Mouse (Mus musculus): ENCODE data around the gene Aoc3. TPM values are rescaled to one million over a fixed set of nuclear protein-coding genes. Genes with fewer than 3 reads are reported as not detected.

Aoc3 gene
- polyA plus RNA-seq, 1 experiment from 2014 or later, result 1.3 TPM

DNA sequence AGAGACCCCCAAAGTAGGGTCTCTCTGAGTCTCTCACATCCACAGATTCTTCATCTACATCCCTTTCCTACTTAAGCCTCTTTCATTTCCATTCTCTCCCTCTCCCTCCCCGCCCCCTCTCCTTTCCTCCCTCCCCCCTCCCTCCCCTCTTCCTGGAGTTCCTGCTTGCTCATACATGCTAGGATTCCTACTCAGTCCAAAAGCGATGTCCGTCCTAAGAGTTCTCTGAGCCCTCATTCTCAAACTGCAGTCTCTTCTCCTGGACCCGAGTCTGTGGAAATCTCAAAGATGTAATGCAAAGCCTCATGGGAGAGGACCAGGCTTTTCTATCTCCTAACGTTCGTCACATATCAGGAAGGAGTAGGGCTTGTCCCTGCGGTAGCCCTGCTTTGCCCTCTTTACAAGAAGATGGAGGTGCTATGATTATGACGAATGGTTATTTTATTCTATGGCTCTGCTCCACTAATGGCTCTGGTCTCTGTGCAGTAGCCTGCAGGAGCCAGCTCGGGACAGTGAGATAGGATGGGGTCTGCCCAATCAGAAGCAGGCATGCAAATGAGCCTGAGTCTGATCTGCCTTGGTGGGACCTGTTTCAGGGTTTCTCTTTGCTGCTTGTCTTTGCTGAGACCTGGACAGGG, 7.8 kb downstream of the Aoc3 start:
- H3K27me3 ChIP-seq (ENCODE audit: insufficient read depth, low read length), result no peaks in the 10 kb centered on the region
- WGBS, result 0% methylated on average over 9 of the region's 9 CpGs
- peak overlapping the region; percentile 38 for H3K4me3 ChIP-seq (ENCODE audit: low read length)
- ATAC-seq (ENCODE audit: low FRiP score, low TSS enrichment), result peak; percentile 94
- peak overlapping the region; percentile 71 for H3K27ac ChIP-seq (ENCODE audit: low read length)
- H3K9ac ChIP-seq (replicated peaks; ENCODE audit: low read length), result peak overlapping the region; percentile 49; the same call in 1 of the 2 replicates
- no peaks in the 10 kb centered on the region for H3K36me3 ChIP-seq (ENCODE audit: insufficient read depth, low read length)
- no peaks in the 10 kb centered on the region for H3K9me3 ChIP-seq (ENCODE audit: low read length)
- peaks cover 17% of the 10 kb centered on the region for H3K4me1 ChIP-seq (ENCODE audit: insufficient read depth, low read length)
- H3K4me2 ChIP-seq (replicated peaks; ENCODE audit: low read depth, low read length), result peak overlapping the region; percentile 62

DNA sequence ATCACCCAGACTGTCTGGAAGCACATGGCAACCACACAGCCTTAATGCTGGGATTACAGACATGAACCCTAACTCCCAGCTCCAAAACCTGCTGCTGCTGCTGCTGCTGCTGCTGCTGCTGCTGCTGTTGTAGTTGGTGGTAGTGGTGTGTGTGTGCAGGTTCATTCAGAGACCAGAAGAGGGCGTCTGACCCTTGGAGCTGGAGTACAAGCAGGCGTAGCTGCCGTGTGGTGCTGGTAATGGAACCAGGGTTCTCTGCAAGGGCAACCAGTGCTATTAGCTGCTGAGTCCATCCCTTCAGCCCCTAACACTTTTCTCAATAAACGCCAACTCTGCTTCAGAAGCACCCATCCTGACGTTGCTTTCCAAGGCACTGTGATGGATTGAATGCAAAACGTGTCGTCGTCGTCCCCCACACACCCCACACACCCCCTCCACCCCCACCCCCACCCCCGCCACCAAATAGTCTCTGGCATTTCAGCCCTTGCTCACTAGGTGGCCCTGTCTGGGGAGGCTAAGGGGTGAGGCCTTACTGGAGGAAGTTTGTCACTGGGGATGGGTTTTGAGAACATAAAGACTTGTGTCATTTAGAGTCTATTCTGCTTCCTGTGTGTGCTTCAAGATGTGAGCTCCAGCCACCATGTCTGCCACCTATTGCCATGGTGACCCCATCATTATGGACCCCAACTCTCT, 16.8 kb downstream of the Aoc3 start:
- Histone ChIP-seq H3K9me3 (ENCODE audit: low read length) (no peaks in the 10 kb centered on the region; the same call in 1 of the 2 replicates), H3K27ac (ENCODE audit: low read length) (no peak overlapping the region), H3K36me3 (ENCODE audit: insufficient read depth, low read length) (no peaks in the 10 kb centered on the region), H3K4me2 (replicated peaks; ENCODE audit: low read depth, low read length) (no peak overlapping the region), H3K4me3 (ENCODE audit: low read length) (no peak overlapping the region), H3K27me3 (ENCODE audit: insufficient read depth, low read length) (no peaks in the 10 kb centered on the region), H3K9ac (replicated peaks; ENCODE audit: low read length) (no peak overlapping the region), H3K4me1 (ENCODE audit: insufficient read depth, low read length) (no peaks in the 10 kb centered on the region; the same call in 1 of the 2 replicates)
- ATAC-seq (ENCODE audit: low FRiP score, low TSS enrichment), result no peak
- WGBS, result 78% methylated on average over 10 of the region's 10 CpGs

DNA sequence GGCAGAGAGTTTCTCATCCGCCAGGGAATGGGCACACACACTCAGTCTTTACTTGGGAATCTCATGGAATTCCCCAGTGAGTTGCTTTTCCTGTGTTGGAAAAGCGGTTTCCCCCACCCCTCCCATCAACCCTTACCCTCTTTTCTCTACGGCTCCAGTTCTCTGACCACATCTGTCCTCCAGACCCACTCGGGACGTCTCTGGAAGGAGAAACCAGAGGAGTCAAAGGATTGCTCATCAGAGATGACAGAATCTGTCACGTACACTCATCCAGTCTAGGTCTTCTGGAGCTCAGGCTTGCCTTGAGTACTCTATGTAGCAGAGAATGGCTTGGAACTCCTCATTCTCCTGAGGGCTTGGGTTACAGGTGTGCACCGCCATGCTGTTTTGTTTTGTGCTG, 18.4 kb downstream of the Aoc3 start:
- no peaks in the 10 kb centered on the region for H3K36me3 ChIP-seq (ENCODE audit: insufficient read depth, low read length)
- no peaks in the 10 kb centered on the region; the same call in 1 of the 2 replicates for H3K9me3 ChIP-seq (ENCODE audit: low read length)
- H3K4me3 ChIP-seq (ENCODE audit: low read length), result no peak overlapping the region
- H3K4me2 ChIP-seq (replicated peaks; ENCODE audit: low read depth, low read length), result no peak overlapping the region
- ATAC-seq (ENCODE audit: low FRiP score, low TSS enrichment), result no peak
- WGBS, result 67% methylated on average over 7 of the region's 7 CpGs
- no peak overlapping the region for H3K9ac ChIP-seq (replicated peaks; ENCODE audit: low read length)
- no peaks in the 10 kb centered on the region; the same call in none of the 2 replicates for H3K4me1 ChIP-seq (ENCODE audit: insufficient read depth, low read length)
- no peaks in the 10 kb centered on the region for H3K27me3 ChIP-seq (ENCODE audit: insufficient read depth, low read length)
- no peak overlapping the region for H3K27ac ChIP-seq (ENCODE audit: low read length)

DNA sequence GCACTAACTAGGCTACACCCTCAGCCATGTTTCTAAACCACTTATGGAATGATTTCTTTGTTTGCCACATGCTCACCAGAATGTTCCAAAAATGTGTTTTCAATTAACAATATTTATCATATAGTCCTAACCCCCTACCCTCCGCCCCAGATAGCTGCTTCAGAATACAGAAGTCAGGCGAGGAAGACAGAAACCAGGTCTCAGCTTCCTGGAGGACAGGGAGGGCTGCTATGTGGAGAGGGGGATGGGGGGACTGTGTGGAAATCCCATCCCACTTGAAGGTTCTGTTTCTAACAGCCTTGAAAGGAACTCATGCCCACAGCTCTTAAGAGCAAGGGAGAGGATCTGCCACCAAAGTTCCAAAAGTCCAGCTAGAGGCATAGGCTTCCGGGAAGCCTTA, 18.8 kb downstream of the Aoc3 start:
- no peaks in the 10 kb centered on the region; the same call in 1 of the 2 replicates for H3K9me3 ChIP-seq (ENCODE audit: low read length)
- no peak for ATAC-seq (ENCODE audit: low FRiP score, low TSS enrichment)
- no peak overlapping the region for H3K9ac ChIP-seq (replicated peaks; ENCODE audit: low read length)
- WGBS, result 82% methylated on average over 3 of the region's 3 CpGs
- H3K4me2 ChIP-seq (replicated peaks; ENCODE audit: low read depth, low read length), result no peak overlapping the region
- no peak overlapping the region for H3K4me3 ChIP-seq (ENCODE audit: low read length)
- no peak overlapping the region for H3K27ac ChIP-seq (ENCODE audit: low read length)
- H3K36me3 ChIP-seq (ENCODE audit: insufficient read depth, low read length), result no peaks in the 10 kb centered on the region
- no peaks in the 10 kb centered on the region for H3K27me3 ChIP-seq (ENCODE audit: insufficient read depth, low read length)
- no peaks in the 10 kb centered on the region; the same call in none of the 2 replicates for H3K4me1 ChIP-seq (ENCODE audit: insufficient read depth, low read length)

DNA sequence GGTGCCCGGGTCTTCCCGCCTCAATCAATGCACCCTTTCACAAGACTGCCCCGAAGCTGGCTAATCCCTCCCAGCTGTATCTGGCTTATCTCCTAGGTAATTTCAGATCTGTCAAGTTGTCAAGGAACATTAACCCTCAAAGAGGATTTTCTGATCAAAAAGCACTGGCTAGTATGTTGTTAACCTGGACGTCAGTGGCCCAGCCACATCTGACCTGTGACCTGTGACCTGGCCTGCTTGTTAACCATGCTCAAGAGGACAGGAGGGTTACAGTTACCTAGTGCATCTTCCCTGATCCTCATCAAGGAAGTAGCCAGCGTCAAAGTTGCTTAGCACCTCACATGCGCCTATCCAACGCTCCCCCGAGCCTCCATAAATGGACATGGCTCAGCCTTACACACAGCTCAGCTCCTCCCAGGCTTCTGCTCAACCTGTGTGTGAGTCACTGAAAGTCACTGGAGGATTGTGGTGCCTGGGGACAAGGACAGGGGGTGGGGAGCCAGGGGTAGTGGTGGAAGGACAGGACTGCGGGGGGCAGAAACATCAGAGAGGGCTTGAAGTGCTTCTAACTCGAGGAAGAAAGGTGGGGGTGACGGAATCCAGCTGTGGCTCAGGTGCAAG, 20.8 kb downstream of the Aoc3 start:
- Histone ChIP-seq H3K4me2 (replicated peaks; ENCODE audit: low read depth, low read length) (no peak overlapping the region), H3K4me3 (ENCODE audit: low read length) (no peak overlapping the region), H3K9ac (replicated peaks; ENCODE audit: low read length) (no peak overlapping the region), H3K27ac (ENCODE audit: low read length) (no peak overlapping the region), H3K36me3 (ENCODE audit: insufficient read depth, low read length) (no peaks in the 10 kb centered on the region), H3K9me3 (ENCODE audit: low read length) (no peaks in the 10 kb centered on the region; the same call in 1 of the 2 replicates), H3K27me3 (ENCODE audit: insufficient read depth, low read length) (no peaks in the 10 kb centered on the region), H3K4me1 (ENCODE audit: insufficient read depth, low read length) (no peaks in the 10 kb centered on the region; the same call in none of the 2 replicates)
- no peak; the same call in 1 of the 2 replicates for ATAC-seq (ENCODE audit: low FRiP score, low TSS enrichment)
- WGBS, result 51% methylated on average over 11 of the region's 11 CpGs

DNA sequence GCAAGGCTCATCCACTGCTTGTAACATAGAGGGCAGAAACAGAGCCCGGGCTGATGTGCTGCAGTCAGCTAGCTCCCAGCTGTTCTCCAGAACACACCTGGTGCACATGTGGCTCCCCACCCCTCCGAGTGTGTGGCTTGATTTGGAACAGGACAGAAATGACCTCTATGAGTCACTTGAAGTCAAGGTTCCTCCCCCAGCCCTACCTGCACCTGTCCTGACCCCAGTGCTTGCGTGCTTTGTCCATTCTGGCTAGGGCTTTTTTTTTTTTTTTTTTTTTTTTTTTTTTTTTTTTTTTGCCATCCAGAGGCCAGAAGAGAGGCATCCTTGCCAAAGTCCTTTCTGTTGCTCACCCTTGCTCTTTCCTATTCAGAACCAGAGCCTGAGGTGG, 21.3 kb downstream of the Aoc3 start:
- ATAC-seq (ENCODE audit: low FRiP score, low TSS enrichment), result no peak
- no peaks in the 10 kb centered on the region for H3K36me3 ChIP-seq (ENCODE audit: insufficient read depth, low read length)
- H3K4me2 ChIP-seq (replicated peaks; ENCODE audit: low read depth, low read length), result no peak overlapping the region
- H3K27ac ChIP-seq (ENCODE audit: low read length), result no peak overlapping the region
- H3K4me3 ChIP-seq (ENCODE audit: low read length), result no peak overlapping the region
- no peaks in the 10 kb centered on the region; the same call in 1 of the 2 replicates for H3K9me3 ChIP-seq (ENCODE audit: low read length)
- no peak overlapping the region for H3K9ac ChIP-seq (replicated peaks; ENCODE audit: low read length)
- no peaks in the 10 kb centered on the region for H3K27me3 ChIP-seq (ENCODE audit: insufficient read depth, low read length)
- no peaks in the 10 kb centered on the region; the same call in none of the 2 replicates for H3K4me1 ChIP-seq (ENCODE audit: insufficient read depth, low read length)
- 62% methylated on average over 3 of the region's 3 CpGs for WGBS

DNA sequence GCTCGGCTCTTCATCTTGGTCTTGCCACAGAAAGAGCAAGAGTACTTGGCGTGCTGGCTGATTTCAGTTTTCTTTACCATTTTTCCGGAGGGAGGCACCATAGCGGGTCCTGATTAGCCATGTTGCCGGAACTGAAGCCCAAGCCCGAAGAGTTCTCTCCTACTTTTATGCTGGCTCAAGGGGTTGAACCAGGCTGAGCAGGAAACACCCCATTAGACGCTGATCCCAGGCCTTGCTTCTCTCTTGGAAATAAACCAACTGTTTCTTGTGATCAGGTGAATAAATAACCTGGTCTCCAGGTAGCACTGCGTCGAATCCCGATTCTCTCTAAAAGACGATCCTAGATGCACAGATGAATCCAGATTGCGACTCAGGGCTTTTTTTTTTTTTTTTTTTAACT, 23.0 kb downstream of the Aoc3 start:
- no peaks in the 10 kb centered on the region; the same call in none of the 2 replicates for H3K4me1 ChIP-seq (ENCODE audit: insufficient read depth, low read length)
- no peaks in the 10 kb centered on the region for H3K36me3 ChIP-seq (ENCODE audit: insufficient read depth, low read length)
- no peak overlapping the region for H3K4me3 ChIP-seq (ENCODE audit: low read length)
- WGBS, result 78% methylated on average over 12 of the region's 12 CpGs
- no peak for ATAC-seq (ENCODE audit: low FRiP score, low TSS enrichment)
- no peak overlapping the region; the same call in 1 of the 2 replicates for H3K9ac ChIP-seq (replicated peaks; ENCODE audit: low read length)
- H3K9me3 ChIP-seq (ENCODE audit: low read length), result no peaks in the 10 kb centered on the region; the same call in 1 of the 2 replicates
- no peak overlapping the region; the same call in 1 of the 2 replicates for H3K27ac ChIP-seq (ENCODE audit: low read length)
- H3K27me3 ChIP-seq (ENCODE audit: insufficient read depth, low read length), result no peaks in the 10 kb centered on the region
- no peak overlapping the region for H3K4me2 ChIP-seq (replicated peaks; ENCODE audit: low read depth, low read length)

DNA sequence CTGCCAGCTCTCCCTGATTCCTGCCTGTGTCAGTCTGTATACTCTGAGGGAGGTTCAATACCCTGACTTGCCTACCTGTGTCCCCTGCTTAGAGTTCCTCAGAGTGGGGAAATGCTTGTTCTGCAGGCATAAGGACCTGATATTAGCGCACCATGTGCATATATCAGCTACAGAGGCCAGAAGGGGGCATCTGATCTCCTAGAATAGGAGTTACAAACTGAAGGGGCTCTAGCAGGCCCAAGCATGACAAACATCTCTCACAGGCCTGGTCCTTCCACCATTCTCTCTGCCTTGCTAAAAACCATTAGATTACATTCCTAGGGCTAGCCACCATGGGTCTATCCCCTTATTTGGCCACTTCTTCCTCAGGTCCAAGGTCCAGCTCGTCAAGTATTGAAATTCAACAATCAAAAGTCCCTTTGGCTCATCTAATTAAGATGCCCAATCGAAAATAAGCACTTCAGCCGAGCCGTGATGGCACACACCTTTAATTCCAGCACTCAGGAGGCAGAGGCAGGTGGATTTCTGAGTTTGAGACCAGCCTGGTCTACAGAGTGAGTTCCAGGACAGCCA, 24.1 kb downstream of the Aoc3 start:
- Histone ChIP-seq H3K36me3 (ENCODE audit: insufficient read depth, low read length) (no peaks in the 10 kb centered on the region), H3K27me3 (ENCODE audit: insufficient read depth, low read length) (no peaks in the 10 kb centered on the region), H3K9ac (replicated peaks; ENCODE audit: low read length) (no peak overlapping the region), H3K9me3 (ENCODE audit: low read length) (no peaks in the 10 kb centered on the region; the same call in 1 of the 2 replicates), H3K4me2 (replicated peaks; ENCODE audit: low read depth, low read length) (no peak overlapping the region), H3K4me3 (ENCODE audit: low read length) (no peak overlapping the region), H3K27ac (ENCODE audit: low read length) (no peak overlapping the region), H3K4me1 (ENCODE audit: insufficient read depth, low read length) (no peaks in the 10 kb centered on the region; the same call in none of the 2 replicates)
- no peak for ATAC-seq (ENCODE audit: low FRiP score, low TSS enrichment)
- WGBS, result 88% methylated on average over 5 of the region's 5 CpGs

DNA sequence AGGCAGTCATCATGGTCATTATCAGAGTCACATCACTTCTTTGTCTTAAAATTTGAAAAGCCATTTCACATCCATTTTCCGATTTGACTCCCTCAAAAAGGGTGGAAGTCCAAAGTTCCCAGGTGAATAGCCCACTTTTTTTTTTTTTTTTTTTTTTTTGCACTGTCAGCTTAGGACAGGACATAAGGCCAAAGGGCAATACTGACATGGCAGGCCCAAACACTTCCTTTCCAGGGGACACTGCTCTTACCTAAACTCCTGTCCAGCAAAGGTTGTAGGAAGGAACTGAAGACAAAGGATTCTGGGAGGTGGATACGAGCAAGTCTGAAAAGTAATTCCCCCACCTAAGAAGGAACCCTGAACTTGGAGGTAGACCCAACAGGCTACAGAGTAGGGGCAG, 25.5 kb downstream of the Aoc3 start:
- H3K9me3 ChIP-seq (ENCODE audit: low read length), result no peaks in the 10 kb centered on the region
- H3K9ac ChIP-seq (replicated peaks; ENCODE audit: low read length), result no peak overlapping the region
- no peak overlapping the region for H3K4me2 ChIP-seq (replicated peaks; ENCODE audit: low read depth, low read length)
- no peak for ATAC-seq (ENCODE audit: low FRiP score, low TSS enrichment)
- H3K27me3 ChIP-seq (ENCODE audit: insufficient read depth, low read length), result no peaks in the 10 kb centered on the region
- H3K4me1 ChIP-seq (ENCODE audit: insufficient read depth, low read length), result peaks cover 9% of the 10 kb centered on the region
- no peaks in the 10 kb centered on the region for H3K36me3 ChIP-seq (ENCODE audit: insufficient read depth, low read length)
- no peak overlapping the region for H3K4me3 ChIP-seq (ENCODE audit: low read length)
- H3K27ac ChIP-seq (ENCODE audit: low read length), result no peak overlapping the region
- WGBS, result 92% methylated on average over 2 of the region's 2 CpGs
